13 mouse cellular contexts compared by ENCODE assay signal in genomic region chr8:20379650-20380436, GRCm38 (mm10). TPM values are rescaled to one million over a fixed set of nuclear protein-coding genes. Genes with fewer than 3 reads are reported as not detected.
DNase-seq lines count a peak whose midpoint lies in the region; ATAC-seq lines count a peak whose summit lies in the region.
"Not testable (repeated sequence)": the region's sequence is repeated elsewhere in the genome, so short reads cannot be mapped to it uniquely, and the experiment has no call there.
"Had no signal": no experiment of that assay in that cellular context is flagged by ENCODE, and none has a peak within 500 bp of the region (broad histone marks: within the 10 kb centered on the region; RNA-seq: fewer than 3 reads in every experiment).

No protein-coding gene starts in this region.

- H3K4me1 ChIP-seq in hindbrain, embryonic 13.5 days (replicated peaks); kidney, embryonic 14.5 days (ENCODE audit: control insufficient read depth, insufficient read depth, low read length); limb, embryonic 13.5 days; midbrain, embryonic 14.5 days (ENCODE audit: control insufficient read depth, insufficient read depth, low read length); stomach, embryonic 14.5 days (ENCODE audit: control insufficient read depth, insufficient read depth, low read length): not testable (repeated sequence)

- not testable (repeated sequence) for H3K9me3 ChIP-seq in hindbrain, embryonic 13.5 days; kidney, embryonic 14.5 days (ENCODE audit: control insufficient read depth, low read length); limb, embryonic 13.5 days; midbrain, embryonic 14.5 days (ENCODE audit: control insufficient read depth, low read length); stomach, embryonic 14.5 days (ENCODE audit: control insufficient read depth, low read depth, low read length)

- peak; percentile 59 for ATAC-seq in hindbrain, embryonic 13.5 days (ENCODE audit: low FRiP score)
- 0 out of 2 replicates have a peak, but pooled peaks have one; percentile 9 for ATAC-seq in kidney, embryonic 14.5 days (ENCODE audit: low FRiP score, low TSS enrichment)
- peak; percentile 17; the same call in 1 of the 2 replicates for ATAC-seq in limb, embryonic 13.5 days (ENCODE audit: low FRiP score, low read depth)
- peak; percentile 51; the same call in 1 of the 2 replicates for ATAC-seq in midbrain, embryonic 14.5 days (ENCODE audit: low FRiP score, low TSS enrichment)
- peak; percentile 51; the same call in 1 of the 2 replicates for ATAC-seq in stomach, embryonic 14.5 days (ENCODE audit: insufficient number of reproducible peaks, insufficient read depth, low FRiP score, low read depth)

- H3K4me2 ChIP-seq in hindbrain, embryonic 13.5 days; kidney, embryonic 14.5 days (replicated peaks; ENCODE audit: low read depth, low read length); limb, embryonic 13.5 days (replicated peaks); midbrain, embryonic 14.5 days (ENCODE audit: low read length); stomach, embryonic 14.5 days (replicated peaks; ENCODE audit: low read depth, low read length): not testable (repeated sequence)

- H3K27me3 ChIP-seq in hindbrain, embryonic 13.5 days; kidney, embryonic 14.5 days (ENCODE audit: control insufficient read depth, insufficient read depth, low read length); limb, embryonic 13.5 days; midbrain, embryonic 14.5 days (ENCODE audit: control insufficient read depth, insufficient read depth, low read length); stomach, embryonic 14.5 days (ENCODE audit: control insufficient read depth, insufficient read depth, low read length): not testable (repeated sequence)

- not testable (repeated sequence) for H3K4me3 ChIP-seq in hindbrain, embryonic 13.5 days; kidney, embryonic 14.5 days (ENCODE audit: low read length); limb, embryonic 13.5 days; midbrain, embryonic 14.5 days (replicated peaks; ENCODE audit: low read depth, low read length); stomach, embryonic 14.5 days (ENCODE audit: low read depth, low read length)

- H3K9ac ChIP-seq in hindbrain, embryonic 13.5 days; kidney, embryonic 14.5 days (ENCODE audit: low read depth, low read length); limb, embryonic 13.5 days; midbrain, embryonic 14.5 days (replicated peaks; ENCODE audit: low read length); stomach, embryonic 14.5 days (replicated peaks; ENCODE audit: low read depth, low read length): not testable (repeated sequence)

- H3K27ac ChIP-seq in hindbrain, embryonic 13.5 days; kidney, embryonic 14.5 days (ENCODE audit: low read depth, low read length); limb, embryonic 13.5 days; midbrain, embryonic 14.5 days (replicated peaks; ENCODE audit: low read depth, low read length); stomach, embryonic 14.5 days (ENCODE audit: low read length): not testable (repeated sequence)

- no CpG with 5 or more reads among the region's 4 CpGs for WGBS in hindbrain, embryonic 13.5 days
- no CpG with 5 or more reads among the region's 4 CpGs for WGBS in kidney, embryonic 14.5 days
- WGBS in limb, embryonic 13.5 days, result no CpG with 5 or more reads among the region's 4 CpGs
- WGBS in midbrain, embryonic 14.5 days, result no CpG with 5 or more reads among the region's 4 CpGs
- no CpG with 5 or more reads among the region's 4 CpGs for WGBS in stomach, embryonic 14.5 days

- not testable (repeated sequence) for H3K36me3 ChIP-seq in hindbrain, embryonic 13.5 days; kidney, embryonic 14.5 days (ENCODE audit: control insufficient read depth, insufficient read depth, low read length); limb, embryonic 13.5 days; midbrain, embryonic 14.5 days (ENCODE audit: control insufficient read depth, insufficient read depth, low read length); stomach, embryonic 14.5 days (ENCODE audit: control insufficient read depth, insufficient read depth, low read length)

- peak; percentile 30 for DNase-seq in cerebellum, adult 9-10 months
- DNase-seq in gastrocnemius, postnatal 25 days, result peak; percentile 4
- DNase-seq in midbrain, embryonic 14.5 days, result not testable (repeated sequence)

RNA-seq across cellular contexts. Expression of gene Gm15319, which starts 16.8 kb away (rescaled TPM):
- total RNA-seq in gastrocnemius, postnatal 25 days (2021), result under 1 TPM in 1 of 2 experiments, not detected in 1; 0.24 TPM
- polyA plus RNA-seq in hindbrain, embryonic 13.5 days (2015; fragmentation: Nextera tagmentation; extraction: Ambion mirVana), result 0.09 and 0.13 TPM in 2 replicates
- polyA plus RNA-seq in kidney, embryonic 14.5 days (2014; fragmentation: Nextera tagmentation; extraction: Ambion mirVana), result 0.27 TPM in 1 of 2 replicates, not detected in the other
- not detected in 2 replicates for polyA plus RNA-seq in limb, embryonic 13.5 days (2015; fragmentation: Nextera tagmentation; extraction: Ambion mirVana)
- 0.24 TPM in 1 of 2 replicates, not detected in the other for polyA plus RNA-seq in midbrain, embryonic 14.5 days (2014; fragmentation: Nextera tagmentation; extraction: Ambion mirVana)
- polyA plus RNA-seq in stomach, embryonic 14.5 days (2014; fragmentation: Nextera tagmentation; extraction: Ambion mirVana), result 0.29 TPM in 1 of 2 replicates, not detected in the other
- total RNA-seq: megakaryocyte, adult 5-6 weeks had no signal
- polyA plus RNA-seq: activated CD4-positive, CD25-positive, alpha-beta regulatory T cell, adult 4 months; heart, embryonic 13.5 days; liver, embryonic 15.5 days; myocyte; small intestine, adult 2 months had no signal

Comparison
In these comparisons a context has a peak if more than half of its experiments do, and no peak if none do; other contexts are left out.
1. ATAC-seq: peak in every context shown above with its lines; median percentile 59 in hindbrain, embryonic 13.5 days; 51 in midbrain, embryonic 14.5 days; 51 in stomach, embryonic 14.5 days; 17 in limb, embryonic 13.5 days; 9 in kidney, embryonic 14.5 days.